14 mouse cellular contexts compared by ENCODE assay signal in genomic region chr2:127332807-127333570, GRCm38 (mm10). TPM values are rescaled to one million over a fixed set of nuclear protein-coding genes. Genes with fewer than 3 reads are reported as not detected.
DNase-seq lines count a peak whose midpoint lies in the region; ATAC-seq and TF ChIP-seq lines count a peak whose summit lies in the region.
"Had no signal": no experiment of that assay in that cellular context is flagged by ENCODE, and none has a peak within 500 bp of the region (broad histone marks: within the 10 kb centered on the region; RNA-seq: fewer than 3 reads in every experiment).

No protein-coding gene starts in this region.

- no peak overlapping the region for H3K4me2 ChIP-seq in liver, embryonic 11.5 days
- no peak overlapping the region for H3K4me2 ChIP-seq in liver, postnatal 0 days (ENCODE audit: low read depth, low read length)
- no peak overlapping the region for H3K4me2 ChIP-seq in midbrain, embryonic 14.5 days (ENCODE audit: low read length)
- H3K4me2 ChIP-seq: embryonic facial prominence, embryonic 12.5 days; liver, embryonic 12.5 days; stomach, embryonic 15.5 days had no signal

- H3K27ac ChIP-seq in liver, embryonic 11.5 days (ENCODE audit: low read depth, low read length) = no peak overlapping the region
- H3K27ac ChIP-seq in liver, postnatal 0 days (ENCODE audit: low read depth) = no peak overlapping the region
- peak overlapping the region; percentile 91 for H3K27ac ChIP-seq in thymus, adult 2 months (ENCODE audit: control insufficient read depth, insufficient read depth, low read length)
- no peak overlapping the region for H3K27ac ChIP-seq in midbrain, embryonic 14.5 days (replicated peaks; ENCODE audit: low read depth, low read length)
- H3K27ac ChIP-seq: embryonic facial prominence, embryonic 12.5 days; kidney, postnatal 0 days; liver, embryonic 12.5 days; stomach, embryonic 15.5 days had no signal

- no peaks in the 10 kb centered on the region for H3K36me3 ChIP-seq in liver, embryonic 11.5 days (ENCODE audit: control insufficient read depth, insufficient read depth, low read length)
- H3K36me3 ChIP-seq in liver, postnatal 0 days (replicated peaks; ENCODE audit: insufficient read depth, low read length) = no peaks in the 10 kb centered on the region; the same call in 1 of the 2 replicates
- peaks cover 14% of the 10 kb centered on the region for H3K36me3 ChIP-seq in C2C12 (ENCODE audit: control insufficient read depth, insufficient read depth)
- H3K36me3 ChIP-seq in thymus, adult 2 months (ENCODE audit: control insufficient read depth, insufficient read depth, low read length) = peaks cover 10% of the 10 kb centered on the region; the same call in 1 of the 2 replicates
- no peaks in the 10 kb centered on the region for H3K36me3 ChIP-seq in midbrain, embryonic 14.5 days (ENCODE audit: control insufficient read depth, insufficient read depth, low read length)
- H3K36me3 ChIP-seq: embryonic facial prominence, embryonic 12.5 days; liver, embryonic 12.5 days; stomach, embryonic 15.5 days had no signal

- H3K27me3 ChIP-seq in liver, embryonic 11.5 days (replicated peaks; ENCODE audit: control insufficient read depth, insufficient read depth, low read length) = peaks cover 5% of the 10 kb centered on the region
- peaks cover 12% of the 10 kb centered on the region for H3K27me3 ChIP-seq in liver, postnatal 0 days (ENCODE audit: insufficient read depth, low read length)
- no peaks in the 10 kb centered on the region for H3K27me3 ChIP-seq in C2C12 (ENCODE audit: control insufficient read depth, insufficient read depth, insufficient read length)
- H3K27me3 ChIP-seq in thymus, adult 2 months (ENCODE audit: control insufficient read depth, insufficient read depth, low read length) = no peaks in the 10 kb centered on the region
- peaks cover 32% of the 10 kb centered on the region for H3K27me3 ChIP-seq in midbrain, embryonic 14.5 days (ENCODE audit: control insufficient read depth, insufficient read depth, low read length)

- WGBS in liver, embryonic 11.5 days = 67% methylated on average over 14 of the region's 14 CpGs
- 68% methylated on average over 14 of the region's 14 CpGs for WGBS in liver, postnatal 0 days (ENCODE audit: insufficient replicate concordance)
- 51% methylated on average over 14 of the region's 14 CpGs for WGBS in thymus, adult 2 months
- WGBS in midbrain, embryonic 14.5 days = 79% methylated on average over 14 of the region's 14 CpGs

- no peak for ATAC-seq in liver, embryonic 11.5 days (replicated peaks; ENCODE audit: low FRiP score)
- ATAC-seq in liver, postnatal 0 days = no peak
- ATAC-seq in activated CD4-positive, CD25-positive, alpha-beta regulatory T cell, adult 4 months = peak; percentile 31
- ATAC-seq in midbrain, embryonic 14.5 days (ENCODE audit: low FRiP score, low TSS enrichment) = no peak
- ATAC-seq: liver, embryonic 12.5 days had no signal

- peaks cover 45% of the 10 kb centered on the region for H3K4me1 ChIP-seq in liver, embryonic 11.5 days (replicated peaks; ENCODE audit: control insufficient read depth, insufficient read depth, low read length)
- peaks cover 30% of the 10 kb centered on the region for H3K4me1 ChIP-seq in liver, postnatal 0 days (ENCODE audit: insufficient read depth)
- peaks cover 57% of the 10 kb centered on the region for H3K4me1 ChIP-seq in thymus, adult 2 months (replicated peaks; ENCODE audit: control insufficient read depth, insufficient read depth, low read length)
- no peaks in the 10 kb centered on the region for H3K4me1 ChIP-seq in midbrain, embryonic 14.5 days (ENCODE audit: control insufficient read depth, insufficient read depth, low read length)

- no peak for TF ChIP-seq CTCF in liver, postnatal 0 days (IDR thresholded peaks at IDR 0.05; ENCODE audit: low read depth)
- TF ChIP-seq CTCF in C2C12 (IDR thresholded peaks at IDR 0.05; ENCODE audit: control insufficient read depth, insufficient read depth, insufficient read length) = no peak
- TF ChIP-seq CTCF in thymus, adult 2 months (IDR thresholded peaks at IDR 0.05; ENCODE audit: borderline replicate concordance, control insufficient read depth, extremely low read depth, insufficient read depth, low read length, poor library complexity) = 0 out of 2 replicates have a peak, but pooled peaks have one; percentile 42

- peaks cover 10% of the 10 kb centered on the region for H3K79me3 ChIP-seq in C2C12 (ENCODE audit: low read depth)

- H3K9ac ChIP-seq in liver, embryonic 11.5 days (ENCODE audit: low read depth, low read length) = no peak overlapping the region
- no peak overlapping the region for H3K9ac ChIP-seq in liver, postnatal 0 days (replicated peaks)
- no peak overlapping the region for H3K9ac ChIP-seq in midbrain, embryonic 14.5 days (replicated peaks; ENCODE audit: low read length)
- H3K9ac ChIP-seq: embryonic facial prominence, embryonic 12.5 days; liver, embryonic 12.5 days; stomach, embryonic 15.5 days had no signal

- peaks cover 20% of the 10 kb centered on the region for H3K79me2 ChIP-seq in C2C12 (ENCODE audit: control insufficient read depth, insufficient read depth)

- H3K9me3 ChIP-seq in liver, embryonic 11.5 days (ENCODE audit: control insufficient read depth, low read length) = no peaks in the 10 kb centered on the region
- H3K9me3 ChIP-seq in liver, postnatal 0 days (ENCODE audit: low read length) = no peaks in the 10 kb centered on the region
- no peaks in the 10 kb centered on the region for H3K9me3 ChIP-seq in midbrain, embryonic 14.5 days (ENCODE audit: control insufficient read depth, low read length)
- H3K9me3 ChIP-seq: embryonic facial prominence, embryonic 12.5 days; liver, embryonic 12.5 days; stomach, embryonic 15.5 days had no signal

- peak; percentile 30 for DNase-seq in liver, embryonic 11.5 days (ENCODE audit: low spot score)
- no peak for DNase-seq in liver, postnatal 0 days
- DNase-seq in thymus, adult 2 months = peak; percentile 77
- DNase-seq in midbrain, embryonic 14.5 days = no peak
- DNase-seq in layer of hippocampus, adult 11-12 months (ENCODE audit: low spot score) = no peak
- no peak for DNase-seq in cerebellum, postnatal 36 days
- DNase-seq: lung, postnatal 10 days had no signal

- TF ChIP-seq POLR2A in thymus, adult 2 months (IDR thresholded peaks at IDR 0.05; ENCODE audit: control insufficient read depth, extremely low read depth, insufficient read depth, low read length, poor library complexity) = no peak

- H3K4me3 ChIP-seq in liver, embryonic 11.5 days (ENCODE audit: low read depth, low read length) = no peak overlapping the region
- no peak overlapping the region for H3K4me3 ChIP-seq in liver, postnatal 0 days (ENCODE audit: low read depth, low read length)
- no peak overlapping the region for H3K4me3 ChIP-seq in C2C12 (ENCODE audit: insufficient read depth, poor library complexity, severe bottlenecking)
- peak overlapping the region; percentile 3; the same call in 1 of the 2 replicates for H3K4me3 ChIP-seq in thymus, adult 2 months (ENCODE audit: control insufficient read depth, insufficient read depth, low read length)
- H3K4me3 ChIP-seq in midbrain, embryonic 14.5 days (replicated peaks; ENCODE audit: low read depth, low read length) = no peak overlapping the region
- H3K4me3 ChIP-seq: embryonic facial prominence, embryonic 12.5 days; liver, embryonic 12.5 days; stomach, embryonic 15.5 days had no signal

- H3ac ChIP-seq in C2C12 (ENCODE audit: control insufficient read depth, insufficient read length, low read depth) = peak overlapping the region; percentile 24

- TF ChIP-seq EP300 in liver, postnatal 0 days (IDR thresholded peaks at IDR 0.05; ENCODE audit: low read depth) = no peak

TF ChIP-seq in C2C12, 6 proteins besides CTCF, POLR2A, EP300 and RAD21:
- TF ChIP-seq MYOG (IDR thresholded peaks at IDR 0.05; ENCODE audit: control insufficient read depth, extremely low read depth, insufficient read length) (no peak), MYOD1 (IDR thresholded peaks at IDR 0.05; ENCODE audit: control insufficient read depth, insufficient read length, low read depth) (peak; percentile 75), FOSL1 (IDR thresholded peaks at IDR 0.05; ENCODE audit: insufficient read depth, low read length, poor library complexity, severe bottlenecking) (no peak), USF1 (IDR thresholded peaks at IDR 0.05; ENCODE audit: low read depth) (peak; percentile 89), MAX (IDR thresholded peaks at IDR 0.05) (no peak), CEBPB (IDR thresholded peaks at IDR 0.05; ENCODE audit: low read depth) (no peak)
TF ChIP-seq in C2C12: peak in this region for 2.

RNA-seq across cellular contexts. Expression of gene Dusp2, which starts 3.0 kb away (rescaled TPM):
- polyA plus RNA-seq in liver, embryonic 11.5 days (2014; fragmentation: Nextera tagmentation; extraction: Ambion mirVana) = 8.8 and 10.1 TPM in 2 replicates
- 5.6 and 5.9 TPM in 2 replicates for polyA plus RNA-seq in liver, postnatal 0 days (2015; fragmentation: Nextera tagmentation; extraction: Ambion mirVana)
- polyA plus RNA-seq in C2C12 (2012; fragmentation: generic; extraction: Trizol) = 13.9 TPM
- polyA plus RNA-seq in activated CD4-positive, CD25-positive, alpha-beta regulatory T cell, adult 4 months (2017; shearing (Covaris generic)) = 10 to 100 TPM; 18.6 to 38.6 TPM
- polyA plus RNA-seq in thymus, adult 2 months (2012; rRNA removed) = 163 and 212 TPM in 2 replicates
- polyA plus RNA-seq in midbrain, embryonic 14.5 days (2014; fragmentation: Nextera tagmentation; extraction: Ambion mirVana) = 10.1 and 12.7 TPM in 2 replicates

RNA-seq across cellular contexts. Expression of gene Astl, which starts 5.5 kb away (rescaled TPM):
- polyA plus RNA-seq in liver, embryonic 11.5 days (2014; fragmentation: Nextera tagmentation; extraction: Ambion mirVana) = not detected in 2 replicates
- not detected in 2 replicates for polyA plus RNA-seq in liver, postnatal 0 days (2015; fragmentation: Nextera tagmentation; extraction: Ambion mirVana)
- not detected for polyA plus RNA-seq in C2C12 (2012; fragmentation: generic; extraction: Trizol)
- polyA plus RNA-seq in activated CD4-positive, CD25-positive, alpha-beta regulatory T cell, adult 4 months (2017; shearing (Covaris generic)) = under 1 TPM; 0.28 to 0.37 TPM
- polyA plus RNA-seq in thymus, adult 2 months (2012; rRNA removed) = 0.20 and 0.31 TPM in 2 replicates
- polyA plus RNA-seq in midbrain, embryonic 14.5 days (2014; fragmentation: Nextera tagmentation; extraction: Ambion mirVana) = not detected in 2 replicates
- polyA plus RNA-seq: embryonic facial prominence, embryonic 12.5 days; kidney, postnatal 0 days; liver, embryonic 12.5 days; midbrain, postnatal 0 days; stomach, embryonic 15.5 days had no signal

RNA-seq across cellular contexts. Expression of gene Adra2b, which starts 30.0 kb away (rescaled TPM):
- 20.1 and 20.7 TPM in 2 replicates for polyA plus RNA-seq in liver, embryonic 11.5 days (2014; fragmentation: Nextera tagmentation; extraction: Ambion mirVana)
- 4.7 and 4.8 TPM in 2 replicates for polyA plus RNA-seq in liver, postnatal 0 days (2015; fragmentation: Nextera tagmentation; extraction: Ambion mirVana)
- polyA plus RNA-seq in C2C12 (2012; fragmentation: generic; extraction: Trizol) = not detected
- not detected for polyA plus RNA-seq in activated CD4-positive, CD25-positive, alpha-beta regulatory T cell, adult 4 months (2017; shearing (Covaris generic))
- polyA plus RNA-seq in thymus, adult 2 months (2012; rRNA removed) = 0.13 and 0.20 TPM in 2 replicates
- polyA plus RNA-seq in midbrain, embryonic 14.5 days (2014; fragmentation: Nextera tagmentation; extraction: Ambion mirVana) = 0.08 TPM in 1 of 2 replicates, not detected in the other

Comparison
In these comparisons a context has a peak if more than half of its experiments do, and no peak if none do; other contexts are left out.
1. DNase-seq: peak in liver, embryonic 11.5 days (single experiment) and thymus, adult 2 months (single experiment); none in liver, postnatal 0 days (single experiment), midbrain, embryonic 14.5 days (single experiment), layer of hippocampus, adult 11-12 months (single experiment) and cerebellum, postnatal 36 days (0 of 2).